Mouse (Mus musculus): Measurements from ENCODE around the gene Gm17509.

The Gm17509 gene

DNA sequence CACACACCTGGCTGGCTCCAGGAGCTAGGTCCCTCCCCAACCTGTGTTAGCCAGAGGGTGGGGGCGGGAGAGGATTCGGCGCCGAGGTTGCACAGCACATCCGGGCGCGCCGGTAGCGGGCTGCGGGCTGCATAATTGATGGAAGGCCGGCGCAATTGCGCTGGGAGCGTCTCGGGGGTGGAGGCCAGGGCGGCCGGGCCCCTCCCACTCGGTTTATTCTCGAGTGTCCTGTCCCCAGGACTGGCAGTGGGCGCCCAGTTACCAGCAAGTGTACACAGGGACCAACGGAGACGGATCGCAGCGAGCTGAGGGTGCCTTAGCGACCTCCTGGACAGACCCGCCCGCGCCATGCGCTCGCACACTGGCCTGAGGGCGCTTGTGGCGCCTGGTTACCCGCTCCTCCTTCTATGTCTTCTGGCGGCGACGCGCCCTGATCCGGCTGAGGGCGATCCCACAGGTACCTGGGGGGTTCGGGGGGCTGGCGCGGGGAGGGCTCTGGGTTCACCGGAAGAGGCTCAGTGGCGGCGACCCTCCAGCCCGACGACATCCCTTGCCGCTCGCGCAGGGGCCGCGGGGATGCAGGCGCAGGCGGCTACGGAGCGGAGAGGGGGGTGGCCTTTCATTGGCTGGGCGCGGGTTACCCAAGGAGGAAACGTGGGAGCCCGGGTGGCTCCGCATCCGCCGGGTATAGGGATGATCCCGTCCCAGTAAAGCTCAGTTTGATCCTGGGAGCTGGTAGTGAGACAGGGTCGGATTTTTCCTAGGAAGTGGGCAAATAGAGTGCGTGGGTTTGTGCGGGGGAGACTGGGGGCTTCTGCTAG, at the start of gene Gm17509:
Gene Gm17509, minus strand, starts transcription at position 575 of the 821 bp plus-strand sequence.
- peak; percentile 81 for DNase-seq (ENCODE audit: extremely low spot score, low spot score)

- no peak for DNase-seq (ENCODE audit: extremely low spot score, low spot score)
Measured at GRCm38 (mm10) chr13:117267963-117268362, 47.1 kb upstream of the Gm17509 start.

DNA sequence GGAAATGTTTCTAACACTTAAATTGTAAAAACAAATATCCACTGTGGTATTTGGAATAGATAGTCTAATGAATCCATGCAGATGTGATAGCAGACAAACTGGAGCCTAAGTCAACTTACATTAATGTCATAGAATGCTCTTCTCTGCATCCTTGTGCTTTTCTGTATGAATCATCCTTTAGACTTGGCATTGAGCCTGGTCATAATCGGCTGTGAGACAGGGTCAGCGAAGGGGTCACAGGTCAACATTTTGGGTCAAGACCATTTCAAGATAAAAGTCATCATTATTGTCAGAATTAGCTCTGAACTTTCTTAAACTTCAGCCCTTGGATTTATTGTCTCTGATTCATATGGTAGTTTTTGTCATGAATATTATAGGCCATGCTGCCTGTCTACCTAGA, 45.3 kb upstream of the Gm17509 start:
- no peak for DNase-seq (ENCODE audit: extremely low spot score, low spot score)

DNA sequence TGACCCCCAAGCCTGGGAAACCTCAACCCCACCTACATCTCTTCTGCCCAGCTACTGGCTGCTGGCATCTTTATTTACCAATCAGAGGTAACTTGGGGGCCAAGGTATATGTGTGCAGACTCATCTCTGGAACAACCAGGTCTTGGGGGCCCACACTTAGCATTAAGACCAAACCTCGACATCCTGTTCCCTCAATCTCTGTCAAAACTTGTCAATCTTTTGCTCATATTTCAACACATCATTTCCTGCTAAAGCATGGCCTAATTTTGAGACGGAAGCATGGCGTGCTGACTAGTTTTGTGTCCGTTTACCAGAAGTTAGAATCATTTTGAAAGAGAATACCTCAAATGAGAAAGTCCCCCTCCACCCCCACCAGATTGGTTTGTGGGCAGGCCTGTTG, 39.8 kb upstream of the Gm17509 start:
- no peak for DNase-seq (ENCODE audit: extremely low spot score, low spot score)

DNA sequence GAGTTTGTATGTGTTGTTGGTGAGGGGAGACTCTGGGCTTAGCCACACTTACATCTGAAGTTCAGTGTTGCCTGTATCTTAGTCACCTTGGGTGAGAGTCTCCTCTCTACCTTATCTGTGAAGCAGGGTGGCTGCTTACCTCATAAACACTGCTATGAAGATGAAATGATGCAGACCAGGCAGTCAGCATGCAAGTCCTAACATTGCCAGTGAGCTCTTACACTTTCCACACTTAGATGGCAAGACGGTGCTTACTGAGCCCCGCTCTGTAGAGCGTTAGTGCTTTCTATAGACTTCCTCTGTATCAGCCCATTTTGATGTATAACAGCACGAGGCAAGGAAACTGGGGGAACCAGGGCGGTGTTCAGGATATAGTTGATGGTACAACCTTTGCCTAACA, 21.7 kb upstream of the Gm17509 start:
- DNase-seq (ENCODE audit: extremely low spot score, low spot score): no peak

DNA sequence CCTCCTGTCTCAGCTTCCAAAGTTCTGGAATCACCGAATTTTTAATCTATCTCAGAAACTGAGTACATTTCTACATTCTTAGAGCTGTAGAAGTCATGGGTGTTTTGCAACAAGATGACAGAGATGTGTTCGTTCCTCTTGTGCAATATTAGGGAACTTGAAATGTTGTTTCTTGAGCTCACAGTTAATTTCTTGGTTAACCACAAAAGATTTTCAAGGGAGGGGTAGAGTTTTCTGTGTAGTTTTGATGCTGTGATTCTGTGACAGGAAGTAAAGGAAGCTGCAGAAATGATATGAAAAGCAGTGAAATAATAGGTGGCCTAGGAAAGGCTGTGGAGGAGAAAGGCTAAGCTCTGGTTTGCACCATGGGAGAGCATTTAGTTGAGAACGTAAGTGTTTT, 21.2 kb upstream of the Gm17509 start:
- DNase-seq (ENCODE audit: extremely low spot score, low spot score): no peak

GRCm38 (mm10) chr13:117237111-117237510, 16.2 kb upstream of the Gm17509 start:
- no peak for DNase-seq (ENCODE audit: extremely low spot score, low spot score)

DNA sequence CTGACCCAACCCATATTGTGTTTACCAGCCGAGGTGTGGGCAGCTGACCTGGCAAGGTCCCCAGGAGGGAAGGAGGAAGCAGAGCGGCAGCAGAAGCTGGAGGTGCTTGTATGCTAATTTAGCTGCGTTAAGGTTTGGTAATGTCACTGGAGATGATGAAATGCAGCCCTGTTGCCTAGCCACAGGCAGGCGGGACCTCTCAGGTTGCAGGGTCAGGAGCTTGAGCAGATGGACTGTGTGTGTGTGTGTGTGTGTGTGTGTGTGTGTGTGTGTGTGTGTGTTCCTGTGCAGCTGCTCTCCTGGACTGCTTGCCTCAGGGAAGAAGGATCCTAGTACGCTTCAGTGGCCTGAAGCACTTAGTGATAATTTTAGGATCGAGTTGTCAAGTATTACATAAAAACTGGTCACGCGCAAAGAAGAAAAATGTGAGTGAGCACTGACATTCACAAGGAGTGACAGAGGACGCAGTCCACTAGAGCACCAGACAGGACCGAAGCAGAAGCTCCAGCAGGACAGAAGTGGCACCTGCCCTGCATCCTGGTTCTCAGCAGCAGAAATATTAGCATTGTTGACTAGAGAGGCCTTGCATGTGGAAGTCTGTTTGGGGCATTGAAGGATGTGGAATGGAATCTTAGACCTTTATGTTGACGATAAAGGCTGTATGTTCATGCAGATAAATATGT, 14.8 kb upstream of the Gm17509 start:
- peak; percentile 73 for DNase-seq (ENCODE audit: extremely low spot score, low spot score)

DNA sequence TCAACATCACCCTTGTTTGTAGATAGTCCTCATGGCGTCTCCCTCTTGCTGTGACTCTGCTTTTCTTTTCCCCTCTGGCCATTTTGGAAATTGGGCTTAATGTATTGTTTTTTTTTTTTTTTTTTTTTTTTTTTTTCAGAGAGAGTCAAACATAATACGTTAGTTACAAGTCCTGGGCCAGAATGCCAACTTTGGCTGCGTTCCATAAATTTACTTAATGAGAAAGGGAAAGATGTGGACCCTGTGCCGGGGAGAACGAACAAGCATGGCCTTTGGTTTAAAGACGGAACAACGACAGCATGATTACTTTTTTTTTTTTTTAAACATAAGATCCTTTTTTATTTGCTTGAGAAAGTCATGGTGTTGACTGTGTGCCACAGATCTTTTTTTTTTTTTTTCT, 13.6 kb upstream of the Gm17509 start:
- no peak for DNase-seq (ENCODE audit: extremely low spot score, low spot score)

DNA sequence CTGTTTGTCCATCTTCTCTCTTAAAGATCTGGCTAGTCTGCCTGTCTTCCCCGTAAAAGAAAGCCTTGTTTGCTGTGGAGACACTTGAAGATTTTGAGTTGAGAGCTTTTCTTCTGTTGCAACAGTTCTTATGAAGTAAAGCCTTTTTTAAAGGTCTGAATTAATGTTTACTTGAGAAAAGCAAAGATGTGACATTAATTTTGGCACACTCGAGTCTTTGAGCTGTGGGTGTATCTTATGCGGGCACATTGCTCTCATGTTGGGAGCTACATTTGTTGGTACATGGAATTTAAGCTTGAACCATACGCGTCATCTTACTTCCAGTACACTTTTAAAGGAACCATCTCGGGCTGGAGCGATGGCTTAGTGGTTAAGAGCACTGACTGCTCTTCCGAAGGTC, 12.9 kb upstream of the Gm17509 start:
- DNase-seq (ENCODE audit: extremely low spot score, low spot score): no peak

DNA sequence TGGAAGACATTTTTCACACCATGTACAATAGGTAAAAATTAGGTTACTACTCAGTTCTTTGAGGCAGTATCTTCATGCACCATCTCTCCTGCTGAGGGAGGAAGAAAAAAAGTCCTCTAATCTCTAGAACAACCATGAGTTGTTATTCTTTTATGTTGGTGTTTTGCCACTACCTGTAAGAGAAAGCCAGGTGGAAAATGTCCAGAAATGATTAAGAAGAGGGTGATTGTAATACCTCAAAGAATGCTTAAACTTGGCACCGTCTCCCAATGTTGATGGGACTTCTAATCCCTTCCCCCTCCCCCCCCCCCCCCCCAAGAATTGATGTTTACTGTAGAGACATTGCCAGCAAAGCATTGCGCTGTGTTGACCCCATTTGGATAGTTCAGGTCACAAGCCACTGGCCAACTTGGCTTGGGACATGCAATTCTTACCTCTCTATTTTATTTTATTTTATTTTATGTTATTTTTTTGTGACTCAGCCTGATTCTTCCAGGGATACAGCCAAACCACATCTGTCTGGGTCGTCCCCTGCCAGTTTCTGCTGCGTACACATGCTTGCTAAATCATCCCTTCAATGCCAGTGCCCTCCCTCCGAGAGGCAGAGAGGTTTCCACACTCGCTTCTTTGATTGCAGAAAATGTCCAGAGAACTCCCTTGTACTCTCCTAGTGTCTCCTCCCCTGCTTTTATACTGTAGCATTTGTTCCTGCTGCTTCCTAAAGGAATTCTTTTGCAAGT, 9.7 kb upstream of the Gm17509 start:
- DNase-seq (ENCODE audit: extremely low spot score, low spot score): no peak

DNA sequence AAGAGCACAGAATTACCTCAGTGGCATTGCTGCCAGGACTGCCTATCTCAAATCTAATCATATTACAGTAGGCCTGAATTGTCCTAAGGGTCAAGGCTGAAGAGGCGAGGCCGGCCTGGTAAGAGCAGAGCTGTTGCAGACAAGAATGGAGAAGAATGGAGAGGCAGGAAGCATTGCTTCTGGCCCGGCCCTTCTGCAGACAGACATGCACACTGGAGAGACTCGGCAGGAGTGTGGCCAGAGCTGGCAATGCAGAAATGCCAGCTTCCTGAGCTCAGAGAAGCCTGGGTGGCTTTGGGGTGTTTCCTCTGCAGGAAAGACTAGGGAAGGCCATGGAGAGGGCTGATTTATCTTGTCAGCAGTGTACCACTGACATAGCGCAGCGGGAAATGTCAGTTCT, 4.7 kb upstream of the Gm17509 start:
- DNase-seq (ENCODE audit: extremely low spot score, low spot score): no peak

DNA sequence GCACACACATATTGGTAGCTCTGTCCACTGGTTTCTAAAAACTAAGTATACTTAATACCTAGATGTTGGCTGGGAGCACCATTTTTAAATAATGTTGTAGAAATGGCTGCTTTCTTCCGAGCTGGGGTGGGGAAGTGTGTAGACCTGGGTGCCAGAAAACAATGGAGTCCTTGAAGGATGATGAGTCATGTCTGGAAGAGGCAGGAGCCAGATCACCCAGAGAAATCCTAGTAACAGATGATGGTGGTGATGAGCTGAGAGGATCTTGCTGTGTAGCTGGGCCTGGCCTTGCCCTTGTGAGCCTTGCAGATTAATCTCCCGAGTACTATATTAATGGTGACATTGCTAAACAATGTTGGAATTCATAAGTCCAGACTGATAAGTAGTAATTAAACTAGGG, 4.0 kb upstream of the Gm17509 start:
- no peak for DNase-seq (ENCODE audit: extremely low spot score, low spot score)

- DNase-seq (ENCODE audit: extremely low spot score, low spot score): no peak
Measured at GRCm38 (mm10) chr13:117223125-117223524, 2.2 kb upstream of the Gm17509 start.

- DNase-seq (ENCODE audit: extremely low spot score, low spot score): no peak
Measured at GRCm38 (mm10) chr13:117219871-117220500, 889 bp downstream of the Gm17509 start.

DNA sequence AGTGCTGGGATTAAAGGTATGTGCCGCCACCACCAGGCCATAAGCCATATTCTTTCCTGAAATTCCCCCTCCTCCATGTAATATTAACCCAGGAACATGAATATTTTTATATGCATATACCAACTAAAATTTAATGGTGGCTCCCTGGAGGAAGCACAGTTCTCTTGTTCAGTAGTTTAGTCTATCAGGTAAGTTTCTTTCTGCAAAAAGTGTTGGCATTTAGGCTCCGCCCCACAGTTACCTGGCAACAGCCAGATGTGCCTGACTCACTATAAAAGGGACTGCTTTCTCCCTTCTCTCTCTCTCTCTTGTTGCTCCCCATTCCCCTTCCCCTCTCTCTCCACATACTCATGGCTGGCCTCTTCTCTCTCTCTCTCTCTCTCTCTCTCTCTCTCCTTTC, 2.8 kb downstream of the Gm17509 start:
- DNase-seq (ENCODE audit: extremely low spot score, low spot score): no peak

- DNase-seq (ENCODE audit: extremely low spot score, low spot score): no peak
Measured at GRCm38 (mm10) chr13:117217621-117218020, 3.3 kb downstream of the Gm17509 start.

DNA sequence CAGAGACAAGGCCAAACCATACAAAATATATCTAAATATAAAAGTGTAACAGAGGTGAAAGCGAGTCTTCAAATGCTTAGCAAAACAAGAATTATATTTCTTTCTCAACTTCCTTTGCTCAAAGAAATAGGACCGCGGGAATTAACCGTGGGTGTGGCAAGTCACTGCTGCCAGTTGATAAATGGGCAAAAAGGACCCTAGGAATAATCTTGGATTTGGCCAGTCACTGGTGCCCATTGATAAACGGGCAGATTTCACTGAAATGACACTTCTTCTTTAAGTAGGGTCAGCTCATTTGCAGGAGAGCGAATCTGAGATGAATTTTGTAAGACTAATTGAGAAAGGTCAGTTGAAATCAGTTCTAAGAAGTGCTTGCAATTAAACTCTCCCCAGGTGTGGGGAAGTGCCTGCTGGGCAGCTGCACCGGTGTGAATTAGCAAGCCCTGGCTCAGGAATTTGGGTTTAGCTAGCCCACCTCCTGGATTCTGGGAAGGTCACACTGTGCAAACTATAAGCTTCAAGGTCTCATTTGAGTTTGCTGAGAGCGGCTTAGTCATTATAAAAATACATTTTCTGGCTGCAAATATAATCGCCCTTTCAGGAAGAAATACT, 4.0 kb downstream of the Gm17509 start:
- DNase-seq (ENCODE audit: extremely low spot score, low spot score): no peak

- no peak for DNase-seq (ENCODE audit: extremely low spot score, low spot score)
Measured at GRCm38 (mm10) chr13:117216126-117216525, 4.7 kb downstream of the Gm17509 start.

DNA sequence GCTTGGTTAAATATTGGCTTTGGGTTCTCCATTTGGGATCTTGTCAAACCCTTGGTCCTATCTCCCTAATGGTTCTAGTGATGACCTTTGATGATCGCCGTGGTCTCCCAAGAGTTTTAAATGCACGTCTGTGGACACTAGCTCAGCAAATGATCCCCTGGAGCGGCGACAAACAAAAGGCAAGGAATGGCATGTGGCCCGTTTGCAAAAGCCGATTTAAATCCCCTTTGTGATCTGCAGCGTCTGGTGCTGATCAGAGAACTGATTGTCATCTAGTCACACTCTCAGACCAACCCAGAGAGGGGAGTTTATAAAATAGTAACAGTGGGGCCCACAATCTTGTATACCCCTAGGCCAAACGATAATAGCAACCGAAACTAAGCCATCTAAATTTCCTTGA, 5.4 kb downstream of the Gm17509 start:
- DNase-seq (ENCODE audit: extremely low spot score, low spot score): no peak

- DNase-seq (ENCODE audit: extremely low spot score, low spot score): no peak
Measured at GRCm38 (mm10) chr13:117211386-117211875, 9.4 kb downstream of the Gm17509 start.

Data from neural tube, embryonic 10.5 days (tissue).